Mouse (Mus musculus) hindbrain, embryonic 15.5 days (tissue): ENCODE measurements around the gene Narf. TPM values are rescaled to one million over a fixed set of nuclear protein-coding genes. Genes with fewer than 3 reads are reported as not detected.

ENCODE experiments used
- ATAC-seq: fragments of 200-750 bp; cut with Nextera tagmentation; 2 replicates; pipeline ENCODE4 v1.8.0; 2017; ENCODE audit warnings: low read depth, moderate number of reproducible peaks, moderate TSS enrichment; ENCODE audit not compliant: low FRiP score
- H3K27ac ChIP-seq: fragments of 300-500 bp; sonication (generic); replicated peaks from 2 replicates; pipeline ENCODE4 v1.5.1; 2015; ENCODE audit warnings: mild to moderate bottlenecking, inconsistent platforms
- H3K27me3 ChIP-seq: fragments of 300-500 bp; sonication (generic); 2 replicates; pipeline ENCODE4 v1.6.1; 2015; ENCODE audit warnings: control low read depth, inconsistent platforms
- H3K36me3 ChIP-seq: fragments of 300-500 bp; sonication (generic); 2 replicates; pipeline ENCODE4 v1.6.1; 2015; ENCODE audit warnings: control low read depth, inconsistent platforms
- H3K4me1 ChIP-seq: fragments of 300-500 bp; sonication (generic); replicated peaks from 2 replicates; pipeline ENCODE4 v1.6.1; 2015; ENCODE audit warnings: control low read depth, inconsistent platforms
- H3K4me2 ChIP-seq: fragments of 300-500 bp; sonication (generic); 2 replicates; pipeline ENCODE4 v1.6.1; 2015; ENCODE audit warnings: moderate library complexity, mild to moderate bottlenecking, inconsistent platforms
- H3K4me3 ChIP-seq: fragments of 300-500 bp; sonication (generic); 2 replicates; pipeline ENCODE4 v1.5.1; 2015; ENCODE audit warnings: mild to moderate bottlenecking, inconsistent platforms
- H3K9ac ChIP-seq: fragments of 300-500 bp; sonication (generic); 2 replicates; pipeline ENCODE4 v1.6.1; 2015; ENCODE audit warnings: inconsistent platforms
- H3K9me3 ChIP-seq: fragments of 300-500 bp; sonication (generic); 2 replicates; pipeline ENCODE4 v1.6.1; 2016; ENCODE audit warnings: control low read depth, inconsistent platforms
- WGBS: fragments of 180-500 bp; shearing (Covaris S2); methylation state at CpG from one replicate; pipeline ENCODE4 v1.1.7; 2015; 5-methylcytosine and 5-hydroxymethylcytosine counted together
- polyA plus RNA-seq: library from polyadenylated mRNA; unstranded; fragments of >200 nt; fragmentation: Nextera tagmentation; extraction: Ambion mirVana; gene quantifications from 2 replicates; pipeline ENCODE4 v1.2.1, GENCODE M21; 2015

Gene Narf
- polyA plus RNA-seq, 1 experiment from 2014 or later, result 81.6 TPM

DNA sequence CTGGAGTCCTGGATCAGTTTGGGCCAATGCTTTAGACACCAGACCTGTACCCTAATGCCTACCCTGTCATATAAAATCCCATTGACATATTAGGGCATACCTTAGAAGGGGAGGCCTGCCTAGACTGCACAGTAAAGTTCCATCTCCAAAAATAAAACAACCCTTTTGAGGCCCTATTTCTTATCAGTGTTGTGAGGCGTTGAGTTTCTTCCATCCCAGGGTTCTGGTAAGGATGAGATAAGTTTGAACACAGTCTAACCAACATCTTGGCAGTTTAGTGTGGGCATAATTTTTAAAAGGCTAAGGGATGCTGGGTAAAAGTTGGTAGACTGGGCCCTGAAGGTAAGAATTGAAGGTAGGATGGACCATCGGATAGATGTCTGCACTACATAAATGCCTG is 2.6 kb downstream of the Narf start:
- H3K4me1 ChIP-seq, result peaks cover 46% of the 10 kb centered on the region
- no peak overlapping the region for H3K9ac ChIP-seq
- 0 out of 2 replicates have a peak overlapping the region, but pooled peaks have one; percentile 65 for H3K4me2 ChIP-seq
- peaks cover 46% of the 10 kb centered on the region for H3K36me3 ChIP-seq
- no peaks in the 10 kb centered on the region for H3K9me3 ChIP-seq
- H3K4me3 ChIP-seq, result no peak overlapping the region
- WGBS, result 97% methylated on average over 2 of the region's 2 CpGs
- no peak overlapping the region for H3K27ac ChIP-seq
- no peak for ATAC-seq
- no peaks in the 10 kb centered on the region for H3K27me3 ChIP-seq

DNA sequence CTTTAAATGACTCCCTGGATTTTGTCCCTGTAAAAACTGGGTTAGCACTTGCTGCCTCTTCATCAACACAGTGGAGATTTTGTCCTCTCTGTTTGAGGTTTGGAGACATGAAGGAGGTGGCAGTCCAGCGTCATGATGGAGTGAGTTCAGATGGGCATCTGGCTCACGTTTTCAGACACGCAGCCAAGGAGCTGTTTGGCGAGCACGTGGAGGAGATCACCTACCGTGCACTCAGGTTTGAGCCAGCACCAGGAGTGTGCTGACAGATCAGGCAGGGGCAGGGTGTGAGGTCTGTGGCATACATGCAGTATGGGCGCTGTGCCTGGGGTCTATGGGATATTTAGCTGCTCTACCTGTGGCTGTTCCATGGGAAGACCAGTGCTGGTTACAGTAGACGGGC is 13.1 kb downstream of the Narf start:
- Histone ChIP-seq H3K27ac (no peak overlapping the region), H3K4me1 (no peaks in the 10 kb centered on the region), H3K27me3 (no peaks in the 10 kb centered on the region), H3K36me3 (peaks cover 90% of the 10 kb centered on the region), H3K9ac (no peak overlapping the region), H3K4me3 (no peak overlapping the region), H3K9me3 (no peaks in the 10 kb centered on the region), H3K4me2 (no peak overlapping the region)
- ATAC-seq, result no peak
- 92% methylated on average over 8 of the region's 8 CpGs for WGBS

DNA sequence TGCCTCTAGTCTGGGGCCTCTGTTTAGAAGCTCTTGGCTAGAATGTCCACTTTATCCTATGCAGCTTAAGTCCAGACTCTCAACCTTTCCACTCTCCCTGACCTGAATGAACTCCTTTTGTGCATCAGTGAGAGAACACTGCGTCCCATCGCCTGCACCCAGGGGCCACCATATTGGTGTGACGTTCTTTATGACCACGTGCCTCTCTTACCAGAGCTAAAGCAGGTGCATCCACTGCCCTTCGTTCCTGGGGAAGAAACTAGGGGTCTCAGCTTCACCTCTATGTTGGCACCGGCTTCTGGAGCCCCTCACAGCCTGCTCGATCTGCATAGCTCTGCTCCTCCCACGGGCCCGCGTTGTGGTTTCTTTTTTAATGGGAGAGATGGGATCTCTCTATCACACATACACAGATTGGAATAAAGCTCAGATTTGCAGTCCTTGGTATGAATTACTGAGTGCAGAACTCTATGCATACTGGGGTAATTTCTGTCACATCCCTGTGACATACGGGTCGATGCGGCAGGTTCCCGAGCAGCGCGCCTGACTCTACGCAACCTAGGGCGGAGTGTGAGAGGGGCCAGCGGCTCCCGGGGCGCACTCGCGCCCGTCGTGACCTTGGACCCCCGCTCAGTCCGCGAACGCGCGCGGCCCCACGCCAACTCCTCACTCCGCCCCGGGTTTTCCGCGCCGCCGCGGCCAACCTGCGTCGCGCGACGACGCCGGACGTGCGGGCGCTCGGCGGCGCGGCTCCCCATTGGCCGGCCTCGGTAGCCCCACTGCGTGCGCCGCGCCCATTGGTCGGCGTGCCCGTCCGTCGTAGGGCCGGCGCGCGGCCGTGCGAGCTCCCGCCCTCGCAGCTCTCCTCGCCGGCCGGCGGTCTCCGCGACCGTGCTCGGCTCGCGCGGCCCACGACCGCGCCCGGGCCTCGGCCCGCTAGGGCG is 22.4 kb downstream of the Narf start, which contains the start of gene Foxk2:
Foxk2 (plus strand) TSS at position 831 of the 941 bp plus-strand sequence.
- under 1% methylated on average over 90 of the region's 91 CpGs for WGBS
- Histone ChIP-seq H3K4me1 (peaks cover 31% of the 10 kb centered on the region), H3K27ac (peak within 1 kb of the TSS; percentile 97), H3K36me3 (peaks cover 24% of the 10 kb centered on the region), H3K9me3 (no peaks in the 10 kb centered on the region), H3K9ac (peak within 1 kb of the TSS; percentile 99), H3K4me3 (peak within 1 kb of the TSS; percentile 100), H3K4me2 (peak within 1 kb of the TSS; percentile 83), H3K27me3 (no peaks in the 10 kb centered on the region)
- peak; percentile 97 for ATAC-seq

DNA sequence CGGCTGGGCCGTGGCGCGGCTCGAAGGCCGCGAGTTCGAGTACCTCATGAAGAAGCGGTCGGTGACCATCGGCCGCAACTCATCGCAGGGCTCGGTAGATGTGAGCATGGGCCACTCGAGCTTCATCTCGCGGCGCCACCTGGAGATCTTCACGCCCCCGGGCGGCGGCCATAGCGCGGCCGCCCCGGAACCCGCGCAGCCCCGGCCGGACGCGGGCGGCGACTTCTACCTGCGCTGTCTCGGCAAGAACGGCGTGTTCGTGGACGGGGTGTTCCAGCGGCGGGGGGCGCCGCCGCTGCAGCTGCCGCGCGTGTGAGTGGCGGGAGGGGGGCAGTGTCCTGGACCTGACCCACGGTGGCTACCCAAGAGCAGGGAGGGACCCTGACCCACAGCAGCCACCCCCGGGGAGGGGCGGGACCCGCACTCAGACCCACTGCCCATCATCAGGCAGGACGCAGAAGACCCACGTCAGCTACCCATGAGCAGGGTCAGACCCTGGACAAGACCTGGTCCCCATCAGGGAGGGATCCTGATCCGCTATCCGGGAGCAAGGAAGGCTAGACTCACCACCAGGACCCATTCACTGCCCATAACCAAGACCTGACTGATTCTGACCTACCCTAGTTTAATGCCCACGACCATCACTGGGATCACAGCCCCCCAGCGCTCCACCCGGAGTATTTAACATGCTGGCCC is 23.3 kb downstream of the Narf start:
- peaks cover 23% of the 10 kb centered on the region for H3K36me3 ChIP-seq
- under 1% methylated on average over 58 of the region's 60 CpGs for WGBS
- H3K4me1 ChIP-seq, result peaks cover 31% of the 10 kb centered on the region
- ATAC-seq, result peak; percentile 32
- no peaks in the 10 kb centered on the region for H3K27me3 ChIP-seq
- peak overlapping the region; percentile 83 for H3K4me2 ChIP-seq
- no peaks in the 10 kb centered on the region for H3K9me3 ChIP-seq
- H3K9ac ChIP-seq, result peak overlapping the region; percentile 99
- peak overlapping the region; percentile 97 for H3K27ac ChIP-seq
- peak overlapping the region; percentile 100 for H3K4me3 ChIP-seq

DNA sequence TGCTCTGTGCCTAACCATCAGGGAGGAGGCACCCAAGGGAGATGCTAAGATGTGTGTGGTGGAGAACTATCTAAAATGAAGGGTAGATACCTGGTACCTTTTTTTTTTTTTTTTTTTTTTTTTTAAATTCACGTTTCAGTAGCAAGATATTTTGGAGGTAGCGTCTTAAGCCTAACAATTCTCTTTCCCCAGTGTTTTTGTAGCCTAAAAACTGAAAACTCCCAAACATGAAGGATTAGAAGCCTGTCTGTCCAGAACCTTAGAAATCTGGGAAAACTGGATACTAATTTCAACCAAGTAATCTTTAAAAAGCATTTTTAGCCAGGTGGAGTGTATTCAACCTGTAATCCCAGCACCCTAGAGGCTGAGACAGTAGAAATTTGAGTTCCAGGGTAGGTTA is 24.0 kb downstream of the Narf start:
- no peaks in the 10 kb centered on the region for H3K27me3 ChIP-seq
- peaks cover 16% of the 10 kb centered on the region for H3K36me3 ChIP-seq
- peak overlapping the region; percentile 99 for H3K9ac ChIP-seq
- 55% methylated on average over 2 of the region's 2 CpGs for WGBS
- peak overlapping the region; percentile 83 for H3K4me2 ChIP-seq
- no peaks in the 10 kb centered on the region for H3K9me3 ChIP-seq
- peaks cover 31% of the 10 kb centered on the region for H3K4me1 ChIP-seq
- peak overlapping the region; percentile 97; the same call in 1 of the 2 replicates for H3K27ac ChIP-seq
- ATAC-seq, result no peak
- H3K4me3 ChIP-seq, result peak overlapping the region; percentile 100

DNA sequence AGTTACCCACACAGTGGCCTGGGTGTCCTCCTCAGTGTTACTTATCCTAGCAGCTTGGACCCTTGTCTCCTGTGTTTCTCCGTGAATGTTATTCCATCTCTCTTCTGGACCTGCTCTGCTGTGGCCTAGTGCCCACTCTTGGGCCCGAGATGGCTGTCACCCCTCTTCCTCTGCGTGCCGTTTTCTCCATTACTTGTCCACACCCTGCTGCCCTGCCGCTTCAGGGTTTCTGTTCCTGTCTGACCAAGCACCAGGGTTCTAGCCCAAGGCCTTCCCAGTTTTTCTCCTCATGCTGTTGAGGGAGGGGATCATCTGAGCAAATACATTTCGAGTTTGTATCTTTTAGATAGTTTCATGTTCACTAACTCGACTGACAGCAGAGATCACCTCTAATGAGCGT is 40.5 kb downstream of the Narf start:
- Histone ChIP-seq H3K27ac (no peak overlapping the region), H3K27me3 (no peaks in the 10 kb centered on the region), H3K4me1 (0 out of 2 replicates have a peak, but pooled peaks cover 7% of the 10 kb centered on the region), H3K36me3 (no peaks in the 10 kb centered on the region), H3K9ac (no peak overlapping the region), H3K4me3 (no peak overlapping the region), H3K4me2 (no peak overlapping the region), H3K9me3 (no peaks in the 10 kb centered on the region)
- ATAC-seq, result no peak
- WGBS, result 94% methylated on average over 8 of the region's 8 CpGs

DNA sequence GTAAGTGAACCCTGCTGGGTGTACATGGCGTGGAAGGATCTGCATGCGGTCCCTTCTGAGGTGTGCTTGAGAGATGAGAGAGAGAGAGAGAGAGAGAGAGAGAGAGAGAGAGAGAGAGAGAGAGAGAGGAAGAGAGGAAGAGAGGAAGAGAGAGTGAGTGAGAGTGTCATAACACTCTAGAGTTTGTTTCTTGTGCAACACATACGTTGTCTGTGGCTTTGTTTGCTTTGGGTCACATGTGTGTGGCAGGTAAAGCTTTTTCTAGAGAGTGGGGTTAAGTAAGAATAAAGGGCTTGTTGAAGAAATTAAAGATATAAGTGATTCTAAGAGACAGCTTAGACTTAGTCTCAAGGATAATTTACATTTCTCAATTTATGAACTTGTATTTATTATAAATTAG is 41.0 kb downstream of the Narf start:
- no peaks in the 10 kb centered on the region for H3K9me3 ChIP-seq
- peaks cover 7% of the 10 kb centered on the region; the same call in 1 of the 2 replicates for H3K4me1 ChIP-seq
- H3K4me3 ChIP-seq, result no peak overlapping the region
- H3K27ac ChIP-seq, result no peak overlapping the region
- H3K9ac ChIP-seq, result no peak overlapping the region
- WGBS, result 97% methylated on average over 3 of the region's 3 CpGs
- H3K4me2 ChIP-seq, result no peak overlapping the region
- H3K27me3 ChIP-seq, result no peaks in the 10 kb centered on the region
- no peak for ATAC-seq
- H3K36me3 ChIP-seq, result no peaks in the 10 kb centered on the region

DNA sequence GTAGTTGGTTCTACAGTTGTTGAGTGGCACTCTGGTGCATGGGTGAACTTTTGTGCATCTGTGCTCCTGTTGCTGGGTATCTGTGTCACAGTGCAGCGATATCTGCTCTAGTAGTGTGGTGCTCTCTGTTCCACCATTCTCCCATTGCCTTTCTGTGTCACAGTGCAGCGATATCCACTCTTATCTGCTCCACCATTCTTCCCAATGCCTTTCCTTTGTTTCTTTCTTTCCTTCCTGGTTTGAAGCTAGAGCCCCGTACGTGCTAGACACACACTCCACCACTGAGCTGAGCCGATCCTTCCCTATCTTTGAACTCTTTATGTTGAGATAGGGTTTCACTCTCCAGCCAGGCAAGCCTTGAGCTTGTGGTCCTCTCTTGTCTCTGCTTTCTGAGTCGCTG is 45.9 kb downstream of the Narf start:
- no peaks in the 10 kb centered on the region for H3K9me3 ChIP-seq
- 88% methylated on average over 6 of the region's 6 CpGs for WGBS
- no peak for ATAC-seq
- H3K9ac ChIP-seq, result no peak overlapping the region
- peaks cover 7% of the 10 kb centered on the region; the same call in 1 of the 2 replicates for H3K4me1 ChIP-seq
- H3K4me2 ChIP-seq, result no peak overlapping the region
- no peak overlapping the region for H3K4me3 ChIP-seq
- no peak overlapping the region for H3K27ac ChIP-seq
- H3K36me3 ChIP-seq, result peaks cover 12% of the 10 kb centered on the region
- H3K27me3 ChIP-seq, result no peaks in the 10 kb centered on the region

DNA sequence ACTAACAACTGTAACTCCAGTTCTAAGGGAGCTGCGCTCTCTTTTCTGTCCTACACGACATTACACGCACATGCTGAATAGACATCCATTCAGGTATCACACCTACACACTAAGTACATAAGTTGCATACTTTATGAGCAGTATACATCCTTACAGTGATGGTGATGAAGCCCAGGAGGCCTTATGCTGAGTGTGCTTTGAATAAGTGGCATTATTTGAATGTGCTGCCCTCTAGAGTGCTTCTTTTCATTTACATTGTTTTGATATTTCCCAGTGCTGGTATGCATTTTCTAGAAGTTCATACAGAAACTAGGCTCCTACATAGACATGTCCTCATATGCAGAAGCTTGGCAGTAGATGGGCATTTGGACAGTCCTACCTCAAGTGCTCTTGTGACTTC is 52.8 kb downstream of the Narf start:
- 89% methylated on average over 3 of the region's 3 CpGs for WGBS
- no peak for ATAC-seq
- no peaks in the 10 kb centered on the region for H3K9me3 ChIP-seq
- no peak overlapping the region for H3K4me3 ChIP-seq
- H3K27ac ChIP-seq, result no peak overlapping the region
- peaks cover 48% of the 10 kb centered on the region for H3K36me3 ChIP-seq
- H3K4me1 ChIP-seq, result no peaks in the 10 kb centered on the region
- no peak overlapping the region for H3K9ac ChIP-seq
- no peaks in the 10 kb centered on the region for H3K27me3 ChIP-seq
- H3K4me2 ChIP-seq, result no peak overlapping the region

DNA sequence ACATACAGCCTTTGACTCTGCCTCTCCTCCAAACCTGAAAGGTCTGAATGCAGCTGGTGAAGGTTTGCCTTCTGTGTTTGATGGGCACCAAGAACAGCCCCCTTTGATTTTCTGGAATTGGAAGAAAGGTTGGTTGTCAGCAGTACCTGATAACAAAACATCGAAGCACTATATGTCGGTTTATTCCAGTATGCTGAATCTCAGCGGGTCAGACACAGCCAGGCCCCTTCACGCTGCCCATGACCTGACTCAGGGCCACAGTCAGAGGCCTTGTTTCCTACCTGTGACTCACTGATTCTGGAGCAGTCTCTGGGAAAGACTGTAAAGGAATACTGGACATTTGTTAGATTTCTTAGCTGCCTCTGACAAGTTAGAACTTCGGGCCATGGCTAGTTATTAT is 57.7 kb downstream of the Narf start:
- no peak for ATAC-seq
- H3K4me2 ChIP-seq, result no peak overlapping the region
- H3K4me3 ChIP-seq, result no peak overlapping the region
- no peak overlapping the region for H3K27ac ChIP-seq
- no peak overlapping the region for H3K9ac ChIP-seq
- H3K36me3 ChIP-seq, result peaks cover 48% of the 10 kb centered on the region
- WGBS, result 95% methylated on average over 5 of the region's 5 CpGs
- H3K9me3 ChIP-seq, result no peaks in the 10 kb centered on the region
- no peaks in the 10 kb centered on the region for H3K27me3 ChIP-seq
- no peaks in the 10 kb centered on the region for H3K4me1 ChIP-seq

DNA sequence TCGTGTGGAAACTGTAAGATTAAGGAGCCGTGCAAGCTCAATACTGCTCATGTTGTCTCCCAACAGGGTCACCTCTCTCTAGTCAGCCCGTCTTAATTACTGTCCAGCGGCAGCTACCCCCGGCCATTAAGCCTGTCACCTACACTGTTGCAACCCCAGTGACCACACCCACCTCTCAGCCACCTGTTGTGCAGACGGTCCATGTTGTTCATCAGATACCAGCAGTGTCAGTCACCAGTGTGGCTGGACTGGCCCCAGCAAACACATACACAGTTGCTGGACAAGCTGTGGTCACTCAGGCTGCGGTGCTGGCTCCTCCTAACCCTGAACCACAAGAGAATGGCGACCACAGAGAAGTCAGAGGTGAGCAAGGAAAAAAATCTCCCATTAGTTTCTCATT is 61.4 kb downstream of the Narf start:
- Histone ChIP-seq H3K4me2 (no peak overlapping the region), H3K36me3 (peaks cover 60% of the 10 kb centered on the region), H3K9ac (no peak overlapping the region), H3K9me3 (no peaks in the 10 kb centered on the region), H3K4me1 (no peaks in the 10 kb centered on the region), H3K27ac (no peak overlapping the region), H3K4me3 (no peak overlapping the region), H3K27me3 (no peaks in the 10 kb centered on the region)
- 93% methylated on average over 8 of the region's 8 CpGs for WGBS
- no peak for ATAC-seq

DNA sequence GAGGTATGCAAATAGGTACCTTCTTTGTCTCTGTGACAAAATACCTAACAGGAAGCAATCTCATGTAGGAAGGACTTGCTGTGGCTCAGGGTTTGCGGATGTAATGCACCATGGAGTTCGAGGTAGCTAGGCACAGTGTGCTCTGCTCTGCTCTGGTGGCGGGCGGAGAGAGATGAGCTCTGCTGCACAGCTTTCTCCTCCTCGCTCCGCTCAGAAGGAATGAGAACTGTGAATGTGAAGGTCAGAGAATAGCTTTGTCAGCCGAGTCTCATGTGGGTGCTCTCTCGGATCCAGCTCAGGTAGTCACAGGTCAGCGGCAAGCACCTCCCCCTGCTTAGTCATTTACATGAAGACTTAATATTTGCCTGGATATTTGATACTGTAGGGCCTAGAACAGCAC is 63.2 kb downstream of the Narf start:
- H3K9me3 ChIP-seq, result no peaks in the 10 kb centered on the region
- no peak for ATAC-seq
- H3K27me3 ChIP-seq, result no peaks in the 10 kb centered on the region
- no peak overlapping the region for H3K4me2 ChIP-seq
- H3K27ac ChIP-seq, result no peak overlapping the region
- no peak overlapping the region for H3K9ac ChIP-seq
- no peak overlapping the region for H3K4me3 ChIP-seq
- 91% methylated on average over 9 of the region's 9 CpGs for WGBS
- H3K4me1 ChIP-seq, result no peaks in the 10 kb centered on the region
- peaks cover 65% of the 10 kb centered on the region for H3K36me3 ChIP-seq
